18 mouse cellular contexts compared by ENCODE assay signal in genomic region chr6:52031181-52031580, GRCm38 (mm10). TPM values are rescaled to one million over a fixed set of nuclear protein-coding genes. Genes with fewer than 3 reads are reported as not detected.
A peak's percentile ranks its signal among the peaks of the same experiment; 100 is the strongest.
DNase-seq lines count a peak whose midpoint lies in the region; TF ChIP-seq lines count a peak whose summit lies in the region.
"Had no signal": no experiment of that assay in that cellular context is flagged by ENCODE, and none has a peak within 500 bp of the region (broad histone marks: within the 10 kb centered on the region; RNA-seq: fewer than 3 reads in every experiment).

No protein-coding gene starts in this region.

- no peak overlapping the region for H3K4me3 ChIP-seq in CH12.LX (replicated peaks in 1 of 3; ENCODE audit: low read depth in 2 of 3, low read length in 2 of 3, poor library complexity in 1 of 3)
- H3K4me3 ChIP-seq in ES-E14 (ENCODE audit: insufficient read depth in 1 of 2, low read depth in 1 of 2, low read length in 2 of 2, poor library complexity in 1 of 2, severe bottlenecking in 1 of 2): no peak overlapping the region
- H3K4me3 ChIP-seq: hindbrain, embryonic 12.5 days; intestine, embryonic 15.5 days; liver, embryonic 13.5 days had no signal

- DNase-seq in kidney, postnatal 4 days: peak; percentile 30 to 49
- no peak for DNase-seq in kidney, adult 18-20 months
- DNase-seq in CH12.LX (ENCODE audit: extremely low read depth): peak; percentile 31
- DNase-seq in ES-E14 (ENCODE audit: low read depth, low spot score): no peak
- DNase-seq in adrenal gland, postnatal 14 days: peak; percentile 70
- no peak for DNase-seq in frontal cortex, postnatal 36 days (ENCODE audit: low spot score in 2 of 2)
- no peak for DNase-seq in heart, adult 9 months (ENCODE audit: low spot score in 2 of 2)
- DNase-seq: cerebellum, adult 8-10 months; embryo, embryonic 11 days; heart, adult 18-20 months; kidney, postnatal 25 days; layer of hippocampus, postnatal 36 days; liver, embryonic 13.5 days; lung, postnatal 4 days; right cerebral cortex, postnatal 4 days; thymus, adult 18-20 months had no signal

- H3K36me3 ChIP-seq in CH12.LX (replicated peaks in 1 of 2; ENCODE audit: control insufficient read depth in 1 of 2, insufficient read depth in 1 of 2, low read length in 1 of 2): no peaks in the 10 kb centered on the region
- no peaks in the 10 kb centered on the region for H3K36me3 ChIP-seq in ES-E14 (ENCODE audit: control insufficient read depth, insufficient read depth, low read length, poor library complexity, severe bottlenecking)
- H3K36me3 ChIP-seq: hindbrain, embryonic 12.5 days; intestine, embryonic 15.5 days; liver, embryonic 13.5 days had no signal

- no peaks in the 10 kb centered on the region for H3K27me3 ChIP-seq in CH12.LX (replicated peaks)
- H3K27me3 ChIP-seq: hindbrain, embryonic 12.5 days; intestine, embryonic 15.5 days; liver, embryonic 13.5 days had no signal

- H3K9ac ChIP-seq in CH12.LX (ENCODE audit: insufficient read depth, low read depth): no peak overlapping the region
- H3K9ac ChIP-seq in ES-E14 (ENCODE audit: insufficient read depth, low read depth, low read length, poor library complexity, severe bottlenecking): no peak overlapping the region; the same call in 1 of the 2 replicates
- H3K9ac ChIP-seq: hindbrain, embryonic 12.5 days; intestine, embryonic 15.5 days; liver, embryonic 13.5 days had no signal

- H3K4me1 ChIP-seq in CH12.LX (ENCODE audit: control insufficient read depth in 1 of 2, insufficient read depth in 2 of 2): peaks cover 4 to 18% of the 10 kb centered on the region in 2 experiments; a peak in 3 of 4 replicates
- H3K4me1 ChIP-seq in ES-E14 (ENCODE audit: control insufficient read depth in 2 of 2, insufficient read depth in 2 of 2, low read length in 2 of 2, poor library complexity in 1 of 2): peaks cover 9 to 12% of the 10 kb centered on the region in 2 experiments; a peak in 3 of 4 replicates
- H3K4me1 ChIP-seq: hindbrain, embryonic 12.5 days; intestine, embryonic 15.5 days; liver, embryonic 13.5 days had no signal

- TF ChIP-seq EP300 in CH12.LX (IDR thresholded peaks at IDR 0.05; ENCODE audit: low read length): no peak

- TF ChIP-seq CTCF in CH12.LX (conservative IDR thresholded peaks at IDR 0.05 in 1 of 2, IDR thresholded peaks at IDR 0.05 in 1 of 2; ENCODE audit: low read depth in 2 of 2, low read length in 2 of 2): no peak

- H3K27ac ChIP-seq in CH12.LX (ENCODE audit: insufficient read depth, low read depth): no peak overlapping the region
- H3K27ac ChIP-seq in ES-E14 (ENCODE audit: insufficient read depth, low read depth, low read length, poor library complexity, severe bottlenecking): peak overlapping the region; percentile 58; the same call in 1 of the 2 replicates
- H3K27ac ChIP-seq: hindbrain, embryonic 12.5 days; intestine, embryonic 15.5 days; liver, embryonic 13.5 days had no signal

- in situ Hi-C loops in CH12.LX (cut with MboI; ENCODE audit: low pct_ligation_motif_present, low pct_unique_long_range_greater_than_20kb, low sequenced_read_pairs) (no loop called here), ES-E14 (cut with MboI; ENCODE audit: low sequenced_read_pairs in 2 of 2, unreplicated experiment in 2 of 2) (no loop called here)

- H3K9me3 ChIP-seq in CH12.LX (replicated peaks; ENCODE audit: low read length) (peaks cover 4% of the 10 kb centered on the region), ES-E14 (ENCODE audit: control insufficient read depth, insufficient read depth, low read depth, low read length) (no peaks in the 10 kb centered on the region)
- H3K9me3 ChIP-seq: hindbrain, embryonic 12.5 days; intestine, embryonic 15.5 days; liver, embryonic 13.5 days had no signal

- dilution Hi-C loops in CH12.LX (cut with MboI; ENCODE audit: extremely low pct_ligation_motif_present, extremely low pct_unique_long_range_greater_than_20kb, low sequenced_read_pairs): no loop called here

- H3K4me2 ChIP-seq in CH12.LX (ENCODE audit: insufficient read depth, low read depth, poor library complexity, severe bottlenecking): no peak overlapping the region
- H3K4me2 ChIP-seq: hindbrain, embryonic 12.5 days; intestine, embryonic 15.5 days; liver, embryonic 13.5 days had no signal

- H3K79me2 ChIP-seq in CH12.LX (replicated peaks; ENCODE audit: control insufficient read depth, extremely low read depth, insufficient read depth, poor library complexity, severe bottlenecking): no peaks in the 10 kb centered on the region

- no peak for TF ChIP-seq POLR2A in CH12.LX (IDR thresholded peaks at IDR 0.05; ENCODE audit: low read depth, low read length)

- no peak for TF ChIP-seq RAD21 in CH12.LX (IDR thresholded peaks at IDR 0.05; ENCODE audit: low read depth, low read length)

TF ChIP-seq in CH12.LX, 34 proteins besides CTCF, POLR2A, EP300 and RAD21:
- TF ChIP-seq GABPA (IDR thresholded peaks at IDR 0.05; ENCODE audit: insufficient replicate concordance, low read depth, low read length) (no peak), MEF2A (IDR thresholded peaks at IDR 0.05; ENCODE audit: borderline replicate concordance, low read depth, low read length) (no peak), E2F4 (IDR thresholded peaks at IDR 0.05; ENCODE audit: insufficient replicate concordance, low read depth, low read length) (no peak), MXI1 (IDR thresholded peaks at IDR 0.05; ENCODE audit: low read depth, low read length) (no peak), CHD1 (IDR thresholded peaks at IDR 0.05; ENCODE audit: low read depth, low read length) (no peak), UBTF (IDR thresholded peaks at IDR 0.05; ENCODE audit: low read depth, low read length) (no peak), RCOR1 (conservative IDR thresholded peaks at IDR 0.05; ENCODE audit: low read depth, low read length) (no peak), NRF1 (IDR thresholded peaks at IDR 0.05; ENCODE audit: low read depth, low read length) (no peak), JUND (conservative IDR thresholded peaks at IDR 0.05; ENCODE audit: low read depth, low read length) (no peak), USF2 (conservative IDR thresholded peaks at IDR 0.05; ENCODE audit: low read depth, low read length) (no peak), KAT2A (IDR thresholded peaks at IDR 0.05; ENCODE audit: insufficient replicate concordance, low read length) (no peak), ZC3H11A (IDR thresholded peaks at IDR 0.05; ENCODE audit: low read depth, low read length) (no peak), JUN (IDR thresholded peaks at IDR 0.05; ENCODE audit: insufficient read depth, low read depth, low read length) (no peak), MAFK (IDR thresholded peaks at IDR 0.05; ENCODE audit: insufficient replicate concordance, low read length) (no peak), NELFE (IDR thresholded peaks at IDR 0.05; ENCODE audit: low read depth, low read length) (no peak), IRF4 (IDR thresholded peaks at IDR 0.05; ENCODE audit: low read depth, low read length) (no peak), ZKSCAN1 (IDR thresholded peaks at IDR 0.05; ENCODE audit: borderline replicate concordance, low read depth, low read length) (no peak), USF1 (IDR thresholded peaks at IDR 0.05; ENCODE audit: low read depth, low read length) (no peak), ELF1 (IDR thresholded peaks at IDR 0.05; ENCODE audit: low read depth, low read length) (no peak)
TF ChIP-seq in CH12.LX: peak in this region for 0.

TF ChIP-seq in ES-E14, 5 proteins besides CTCF, POLR2A, EP300 and RAD21:
- no peak for TF ChIP-seq ZNF384 (IDR thresholded peaks at IDR 0.05; ENCODE audit: low read depth, low read length)

RNA-seq across cellular contexts. Expression of gene Skap2, which starts 18.8 kb away (rescaled TPM):
- 25.8 and 30.2 TPM in 2 replicates for total RNA-seq in CH12.LX (2012; rRNA removed)
- total RNA-seq in CH12.LX (2014; rRNA removed): 51.9 and 61.0 TPM in 2 replicates
- 76.1 and 85.9 TPM in 2 replicates for polyA plus RNA-seq in CH12.LX (2012; ENCODE audit: insufficient read length, low read depth)
- total RNA-seq in ES-E14 (2012; rRNA removed): 19.6 and 25.1 TPM in 2 replicates
- 41.1 and 46.0 TPM in 2 replicates for total RNA-seq in adrenal gland, postnatal 14 days (2021)

Comparison
In these comparisons a context has a peak if more than half of its experiments do, and no peak if none do; other contexts are left out.
1. DNase-seq: peak in kidney, postnatal 4 days (2 of 2), CH12.LX (single experiment) and adrenal gland, postnatal 14 days (single experiment); none in kidney, adult 18-20 months (single experiment), ES-E14 (single experiment), frontal cortex, postnatal 36 days (0 of 2) and heart, adult 9 months (0 of 2).